Mouse (Mus musculus) midbrain, postnatal 0 days (tissue): ENCODE results near the gene Med28. TPM values are rescaled to one million over a fixed set of nuclear protein-coding genes. Genes with fewer than 3 reads are reported as not detected.

Source experiments
- ATAC-seq: fragments of 200-750 bp; cut with Nextera tagmentation; 2 replicates; pipeline ENCODE4 v1.8.0; 2017; ENCODE audit warnings: moderate number of reproducible peaks, mild to moderate bottlenecking, moderate TSS enrichment, moderate library complexity; ENCODE audit not compliant: low FRiP score
- DNase-seq: peaks from one replicate; pipeline ENCODE4 v3.0.0-alpha.2; 2015; ENCODE audit warnings: low spot score
- H3K27ac ChIP-seq: fragments of 300-500 bp; sonication (generic); 2 replicates; pipeline ENCODE4 v1.5.1; 2014; ENCODE audit warnings: low read depth, mild to moderate bottlenecking, low read length, mixed read lengths
- H3K27me3 ChIP-seq: fragments of 300-500 bp; sonication (generic); 2 replicates; pipeline ENCODE4 v1.6.1; 2014; ENCODE audit warnings: low read length, control low read depth, mixed read lengths; ENCODE audit not compliant: insufficient read depth
- H3K36me3 ChIP-seq: fragments of 300-500 bp; sonication (generic); 2 replicates; pipeline ENCODE4 v1.6.1; 2014; ENCODE audit warnings: low read length, control low read depth, mixed read lengths; ENCODE audit not compliant: insufficient read depth
- H3K4me1 ChIP-seq: fragments of 300-500 bp; sonication (generic); 2 replicates; pipeline ENCODE4 v1.6.1; 2014; ENCODE audit warnings: mild to moderate bottlenecking, control low read depth, antibody characterized with exemption, low read length, mixed read lengths; ENCODE audit not compliant: insufficient read depth
- H3K4me2 ChIP-seq: fragments of 300-500 bp; sonication (generic); 2 replicates; pipeline ENCODE4 v1.6.1; 2014; ENCODE audit warnings: low read depth, mild to moderate bottlenecking, low read length, mixed read lengths; ENCODE audit not compliant: poor library complexity, severe bottlenecking
- H3K4me3 ChIP-seq: fragments of 300-500 bp; sonication (generic); 2 replicates; pipeline ENCODE4 v1.5.1; 2014; ENCODE audit warnings: low read depth, mild to moderate bottlenecking, low read length, moderate library complexity
- H3K9ac ChIP-seq: fragments of 300-500 bp; sonication (generic); replicated peaks from 2 replicates; pipeline ENCODE4 v1.6.1; 2014; ENCODE audit warnings: mild to moderate bottlenecking, low read length, moderate library complexity, mixed read lengths; ENCODE audit not compliant: poor library complexity, severe bottlenecking
- H3K9me3 ChIP-seq: fragments of 300-500 bp; sonication (generic); 2 replicates; pipeline ENCODE4 v1.6.1; 2016; ENCODE audit warnings: low read length, control low read depth
- CTCF ChIP-seq: IDR thresholded peaks from 2 replicates; pipeline ENCODE4 v1.5.1; 2016; ENCODE audit warnings: antibody characterized with exemption, mild to moderate bottlenecking
- WGBS: fragments of 180-500 bp; shearing (Covaris S2); extraction: QIAGEN DNeasy Blood & Tissue Kit; methylation state at CpG from one replicate; pipeline ENCODE4 v1.1.7; 2014; 5-methylcytosine and 5-hydroxymethylcytosine counted together
- polyA plus RNA-seq: library from polyadenylated mRNA; unstranded; fragments of >200 nt; fragmentation: Nextera tagmentation; extraction: Ambion mirVana; gene quantifications from 2 replicates; pipeline ENCODE4 v1.2.1, GENCODE M21; 2015
- total RNA-seq: library from RNA; depleted of rRNA; stranded (reverse); fragments of >200 nt; gene quantifications from 2 replicates; pipeline ENCODE4 v1.2.3, GENCODE M21; 2014

The Med28 gene
- total and polyA plus RNA-seq, 2 experiments from 2014 or later, result 45.6 to 253 TPM

DNA sequence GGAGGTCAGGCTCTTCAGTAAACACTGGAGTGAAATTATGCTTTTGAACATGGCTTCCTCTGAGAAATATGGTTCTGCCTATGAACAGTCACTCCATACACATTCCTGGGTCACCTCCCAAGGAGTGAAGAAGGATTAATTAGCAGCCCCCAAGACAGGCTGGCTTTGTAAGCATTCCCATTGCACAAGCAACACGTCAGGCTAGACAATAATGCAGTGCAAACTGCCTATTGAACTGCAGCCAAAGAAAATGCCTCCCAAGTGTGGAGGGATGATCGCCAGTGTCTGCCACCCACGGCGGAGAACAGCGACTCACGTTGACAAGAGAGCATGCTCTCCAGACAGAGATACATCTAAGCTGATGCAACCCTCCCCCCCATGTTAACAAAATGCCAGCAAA, 43.7 kb upstream of the Med28 start:
- H3K4me2 ChIP-seq, result no peak overlapping the region
- ATAC-seq, result no peak
- H3K27me3 ChIP-seq, result 0 out of 2 replicates have a peak, but pooled peaks cover 4% of the 10 kb centered on the region
- DNase-seq, result peak; percentile 43
- no peak overlapping the region for H3K27ac ChIP-seq
- H3K36me3 ChIP-seq, result no peaks in the 10 kb centered on the region
- H3K9ac ChIP-seq, result no peak overlapping the region
- no peaks in the 10 kb centered on the region for H3K9me3 ChIP-seq
- TF ChIP-seq CTCF, result no peak
- H3K4me3 ChIP-seq, result no peak overlapping the region
- no peaks in the 10 kb centered on the region for H3K4me1 ChIP-seq
- WGBS, result 31% methylated on average over 6 of the region's 6 CpGs

DNA sequence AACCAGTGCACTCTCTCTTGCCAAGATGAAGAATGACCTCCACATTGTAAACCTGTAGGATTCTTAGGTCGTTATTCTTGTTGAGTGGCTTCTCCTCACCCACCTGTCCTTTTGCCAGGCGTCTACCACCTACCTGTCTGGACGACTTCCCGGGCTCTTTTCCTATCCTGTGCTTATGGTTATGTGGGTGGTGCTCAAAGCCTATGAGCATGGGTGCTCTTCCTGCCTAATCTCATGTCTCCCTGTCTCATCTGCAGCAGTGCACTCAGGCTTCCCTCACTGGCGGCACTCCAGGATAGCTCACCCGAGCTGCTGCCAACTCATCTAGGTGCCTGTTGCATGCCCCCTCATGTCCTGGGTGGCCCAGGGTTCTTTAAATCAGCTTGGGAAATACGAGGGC, 42.4 kb upstream of the Med28 start:
- Histone ChIP-seq H3K4me2 (no peak overlapping the region), H3K27ac (no peak overlapping the region), H3K9ac (no peak overlapping the region), H3K27me3 (0 out of 2 replicates have a peak, but pooled peaks cover 4% of the 10 kb centered on the region), H3K4me1 (no peaks in the 10 kb centered on the region), H3K36me3 (no peaks in the 10 kb centered on the region), H3K9me3 (no peaks in the 10 kb centered on the region), H3K4me3 (no peak overlapping the region)
- no peak for TF ChIP-seq CTCF
- no peak for DNase-seq
- no peak for ATAC-seq
- WGBS, result 85% methylated on average over 7 of the region's 7 CpGs

DNA sequence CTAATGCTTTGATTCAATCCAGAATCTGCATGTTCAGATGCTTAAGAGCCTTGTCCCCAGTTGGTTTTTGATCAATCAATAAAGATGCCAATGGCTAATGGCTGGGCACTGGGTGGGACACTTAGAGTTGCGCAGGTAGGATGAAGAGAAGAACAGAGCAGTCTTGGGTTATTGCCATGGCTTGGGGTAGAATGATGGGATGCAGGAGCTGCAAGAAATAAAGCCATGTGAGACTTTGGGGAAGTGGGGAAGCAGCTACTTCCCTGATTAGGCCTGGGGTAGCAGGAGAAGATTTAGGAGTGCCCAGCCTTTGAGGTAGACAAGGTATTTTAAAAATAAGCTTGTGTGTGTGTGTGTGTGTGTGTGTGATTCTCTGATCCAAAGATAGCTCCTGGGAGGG, 40.0 kb upstream of the Med28 start:
- no peak overlapping the region for H3K9ac ChIP-seq
- no peaks in the 10 kb centered on the region for H3K4me1 ChIP-seq
- no peak for TF ChIP-seq CTCF
- no peaks in the 10 kb centered on the region for H3K9me3 ChIP-seq
- no peak overlapping the region for H3K27ac ChIP-seq
- DNase-seq (no peak), ATAC-seq (no peak)
- H3K4me3 ChIP-seq, result no peak overlapping the region
- H3K27me3 ChIP-seq, result 0 out of 2 replicates have a peak, but pooled peaks cover 4% of the 10 kb centered on the region
- 100% methylated on average over 1 of the region's 1 CpGs for WGBS
- no peaks in the 10 kb centered on the region for H3K36me3 ChIP-seq
- no peak overlapping the region for H3K4me2 ChIP-seq

DNA sequence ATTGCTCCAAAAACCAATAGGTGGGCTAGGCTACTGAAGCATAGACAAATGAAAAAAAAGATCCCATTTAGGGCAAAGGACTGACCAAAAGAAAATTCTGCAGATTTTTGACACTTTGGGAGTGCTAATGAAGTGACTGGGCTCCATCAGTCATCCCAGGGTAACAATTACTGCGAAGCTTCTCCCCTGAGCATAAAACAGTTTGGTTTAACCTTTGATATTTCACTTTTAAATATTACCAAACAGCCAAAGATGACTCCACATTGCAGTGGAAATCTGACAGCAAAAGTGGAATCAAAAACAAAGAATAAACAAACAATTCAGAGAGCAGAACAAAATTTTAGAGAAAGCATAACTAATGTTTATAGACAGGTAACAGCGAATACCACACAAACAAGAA, 38.9 kb upstream of the Med28 start:
- no peak overlapping the region for H3K9ac ChIP-seq
- no peaks in the 10 kb centered on the region for H3K9me3 ChIP-seq
- 85% methylated on average over 2 of the region's 2 CpGs for WGBS
- no peak for ATAC-seq
- H3K4me3 ChIP-seq, result no peak overlapping the region
- H3K4me2 ChIP-seq, result no peak overlapping the region
- no peak for TF ChIP-seq CTCF
- H3K27me3 ChIP-seq, result 0 out of 2 replicates have a peak, but pooled peaks cover 4% of the 10 kb centered on the region
- DNase-seq, result no peak
- no peak overlapping the region for H3K27ac ChIP-seq
- H3K4me1 ChIP-seq, result no peaks in the 10 kb centered on the region
- H3K36me3 ChIP-seq, result no peaks in the 10 kb centered on the region

GRCm38 (mm10) chr5:45482607-45483006, 37.4 kb upstream of the Med28 start:
- TF ChIP-seq CTCF, result no peak
- Histone ChIP-seq H3K9me3 (no peaks in the 10 kb centered on the region), H3K36me3 (no peaks in the 10 kb centered on the region), H3K4me2 (no peak overlapping the region), H3K27me3 (0 out of 2 replicates have a peak, but pooled peaks cover 3% of the 10 kb centered on the region), H3K4me1 (no peaks in the 10 kb centered on the region), H3K9ac (no peak overlapping the region), H3K4me3 (no peak overlapping the region), H3K27ac (no peak overlapping the region)
- 85% methylated on average over 3 of the region's 3 CpGs for WGBS
- DNase-seq, result no peak
- no peak for ATAC-seq

GRCm38 (mm10) chr5:45483654-45484053, 36.4 kb upstream of the Med28 start:
- no peak overlapping the region for H3K9ac ChIP-seq
- ATAC-seq (no peak), DNase-seq (no peak)
- H3K4me2 ChIP-seq, result no peak overlapping the region
- H3K27me3 ChIP-seq, result no peaks in the 10 kb centered on the region
- no peak overlapping the region for H3K4me3 ChIP-seq
- TF ChIP-seq CTCF, result no peak
- H3K27ac ChIP-seq, result no peak overlapping the region
- no peaks in the 10 kb centered on the region for H3K9me3 ChIP-seq
- no peaks in the 10 kb centered on the region for H3K36me3 ChIP-seq
- WGBS, result 81% methylated on average over 1 of the region's 1 CpGs
- H3K4me1 ChIP-seq, result no peaks in the 10 kb centered on the region
